Mouse (Mus musculus): ENCODE measurements at regions not wholly inside any gene's neighbourhood (a gene's known extent, or its start where the extent isn't known, plus 50 kb on each side); places are given as distances from the start of the nearest gene placed in this dataset.
"Not testable (repeated sequence)": the region's sequence is repeated elsewhere in the genome, so short reads cannot be mapped to it uniquely, and the experiment has no call there.

GRCm38 (mm10) chr6:99909921-99910320 lies 183.7 kb upstream of the Prok2 start:
- DNase-seq: no peak
- no peak for ATAC-seq (ENCODE audit: insufficient read depth)
- no peak overlapping the region for H3K4me3 ChIP-seq (ENCODE audit: low read depth, low read length)
- no peaks in the 10 kb centered on the region for H3K27me3 ChIP-seq (ENCODE audit: insufficient read depth, low read length)
- no peaks in the 10 kb centered on the region for H3K9me3 ChIP-seq (ENCODE audit: low read depth, low read length)
- H3K4me1 ChIP-seq (ENCODE audit: insufficient read depth): 0 out of 2 replicates have a peak, but pooled peaks cover 3% of the 10 kb centered on the region
- TF ChIP-seq CTCF (IDR thresholded peaks at IDR 0.05; ENCODE audit: low read depth): no peak
- 72% methylated on average over 7 of the region's 7 CpGs for WGBS
- no peaks in the 10 kb centered on the region for H3K36me3 ChIP-seq (ENCODE audit: insufficient read depth)
- H3K9ac ChIP-seq: no peak overlapping the region
- H3K27ac ChIP-seq (ENCODE audit: low read depth): no peak overlapping the region
- H3K4me2 ChIP-seq: no peak overlapping the region

DNA sequence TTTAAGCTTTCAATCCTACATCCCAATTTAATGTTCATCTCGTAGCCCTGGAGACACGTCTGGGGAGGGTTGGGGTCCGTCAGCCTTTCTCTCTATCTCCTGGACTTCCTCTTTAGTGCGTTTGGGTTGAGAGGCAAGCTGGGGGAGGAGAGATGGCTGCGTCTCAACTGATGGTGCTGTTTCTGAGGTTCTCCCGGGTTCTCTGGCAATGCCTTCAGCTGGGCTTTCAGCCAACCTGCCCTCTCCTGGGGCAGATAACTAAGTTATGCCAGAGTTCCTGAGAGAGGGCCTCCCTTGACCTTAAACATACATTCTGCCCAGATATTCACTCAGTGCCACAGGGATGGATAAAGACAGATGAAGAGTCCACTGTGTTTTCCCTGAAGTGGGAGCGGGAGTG lies 183.3 kb upstream of the Prok2 start:
- Histone ChIP-seq H3K27ac (ENCODE audit: low read depth) (no peak overlapping the region), H3K4me1 (ENCODE audit: insufficient read depth) (0 out of 2 replicates have a peak, but pooled peaks cover 7% of the 10 kb centered on the region), H3K27me3 (ENCODE audit: insufficient read depth, low read length) (no peaks in the 10 kb centered on the region), H3K36me3 (ENCODE audit: insufficient read depth) (no peaks in the 10 kb centered on the region), H3K4me2 (no peak overlapping the region), H3K4me3 (ENCODE audit: low read depth, low read length) (no peak overlapping the region), H3K9me3 (ENCODE audit: low read depth, low read length) (no peaks in the 10 kb centered on the region), H3K9ac (no peak overlapping the region)
- WGBS: 41% methylated on average over 7 of the region's 7 CpGs
- TF ChIP-seq CTCF (IDR thresholded peaks at IDR 0.05; ENCODE audit: low read depth): no peak
- DNase-seq: no peak
- ATAC-seq (ENCODE audit: insufficient read depth): no peak

DNA sequence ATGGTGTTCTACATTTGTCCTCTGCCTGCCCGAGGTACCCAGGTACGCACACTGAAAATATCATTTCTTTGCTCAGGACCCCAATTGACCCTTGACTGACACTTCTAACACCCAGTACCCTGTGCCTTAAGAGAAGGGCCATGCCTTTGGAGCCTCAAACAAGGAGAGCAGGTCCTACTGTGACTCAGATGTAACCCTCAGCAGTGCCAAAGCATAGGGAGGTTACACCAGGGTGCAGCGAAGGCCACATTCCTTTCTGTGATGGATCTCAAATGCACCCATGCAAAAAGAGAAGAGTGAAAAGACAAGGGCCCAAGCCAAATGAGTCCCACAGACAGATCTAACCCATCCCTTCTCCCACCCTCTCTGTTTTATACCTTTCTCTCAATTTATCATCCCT lies 181.9 kb upstream of the Prok2 start:
- Histone ChIP-seq H3K4me1 (ENCODE audit: insufficient read depth) (0 out of 2 replicates have a peak, but pooled peaks cover 8% of the 10 kb centered on the region), H3K4me3 (ENCODE audit: low read depth, low read length) (no peak overlapping the region), H3K9ac (no peak overlapping the region), H3K27me3 (ENCODE audit: insufficient read depth, low read length) (no peaks in the 10 kb centered on the region), H3K36me3 (ENCODE audit: insufficient read depth) (no peaks in the 10 kb centered on the region), H3K27ac (ENCODE audit: low read depth) (no peak overlapping the region), H3K9me3 (ENCODE audit: low read depth, low read length) (no peaks in the 10 kb centered on the region), H3K4me2 (no peak overlapping the region)
- ATAC-seq (ENCODE audit: insufficient read depth): no peak
- 76% methylated on average over 3 of the region's 3 CpGs for WGBS
- TF ChIP-seq CTCF (IDR thresholded peaks at IDR 0.05; ENCODE audit: low read depth): no peak
- DNase-seq: no peak

- peak; percentile 32; the same call in 1 of the 2 replicates for ATAC-seq (ENCODE audit: insufficient read depth)
Observed at GRCm38 (mm10) chr6:99905194-99905593, 179.0 kb upstream of the Prok2 start.

DNA sequence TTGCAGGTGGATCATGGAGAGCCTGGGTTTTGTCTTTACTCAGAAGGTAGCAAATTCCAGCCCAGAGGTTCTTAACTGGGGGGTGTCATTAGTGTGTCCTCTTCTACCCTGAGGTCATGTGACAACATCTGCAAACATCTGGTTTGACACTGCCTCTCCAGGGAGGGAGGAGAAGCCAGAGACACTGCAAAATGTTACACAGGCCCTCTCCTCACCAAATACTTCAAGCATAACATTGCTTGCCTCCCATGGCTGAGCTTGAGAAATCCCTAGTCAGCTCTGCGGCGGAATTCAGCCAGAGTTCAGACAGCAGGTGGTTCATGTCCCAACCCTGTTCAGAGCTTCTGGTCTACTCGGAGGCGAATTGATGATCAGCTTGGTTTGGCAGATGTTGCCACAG lies 178.4 kb upstream of the Prok2 start:
- Histone ChIP-seq H3K27me3 (ENCODE audit: insufficient read depth, low read length) (no peaks in the 10 kb centered on the region), H3K4me2 (no peak overlapping the region), H3K36me3 (ENCODE audit: insufficient read depth) (no peaks in the 10 kb centered on the region), H3K9ac (no peak overlapping the region), H3K9me3 (ENCODE audit: low read depth, low read length) (no peaks in the 10 kb centered on the region), H3K4me3 (ENCODE audit: low read depth, low read length) (no peak overlapping the region), H3K4me1 (ENCODE audit: insufficient read depth) (0 out of 2 replicates have a peak, but pooled peaks cover 12% of the 10 kb centered on the region), H3K27ac (ENCODE audit: low read depth) (no peak overlapping the region)
- ATAC-seq (ENCODE audit: insufficient read depth) (peak; percentile 79), DNase-seq (peak; percentile 74)
- WGBS: 26% methylated on average over 4 of the region's 4 CpGs
- TF ChIP-seq CTCF (IDR thresholded peaks at IDR 0.05; ENCODE audit: low read depth): no peak

More at GRCm38 (mm10) chr6:99905194-99905593, 179.0 kb upstream of the Prok2 start:
- Histone ChIP-seq H3K9me3 (ENCODE audit: low read depth, low read length) (no peaks in the 10 kb centered on the region), H3K27me3 (ENCODE audit: insufficient read depth, low read length) (no peaks in the 10 kb centered on the region), H3K9ac (no peak overlapping the region), H3K27ac (ENCODE audit: low read depth) (no peak overlapping the region), H3K36me3 (ENCODE audit: insufficient read depth) (no peaks in the 10 kb centered on the region), H3K4me1 (ENCODE audit: insufficient read depth) (0 out of 2 replicates have a peak, but pooled peaks cover 13% of the 10 kb centered on the region), H3K4me3 (ENCODE audit: low read depth, low read length) (no peak overlapping the region), H3K4me2 (no peak overlapping the region)
- DNase-seq: no peak
- WGBS: 46% methylated on average over 5 of the region's 5 CpGs
- TF ChIP-seq CTCF (IDR thresholded peaks at IDR 0.05; ENCODE audit: low read depth): no peak

- not testable (repeated sequence) for H3K4me1 ChIP-seq (ENCODE audit: insufficient read depth); H3K36me3 ChIP-seq (ENCODE audit: insufficient read depth); H3K9ac ChIP-seq; H3K9me3 ChIP-seq (ENCODE audit: low read depth, low read length); ATAC-seq (ENCODE audit: insufficient read depth); H3K27ac ChIP-seq (ENCODE audit: low read depth); H3K4me2 ChIP-seq; H3K27me3 ChIP-seq (ENCODE audit: insufficient read depth, low read length); H3K4me3 ChIP-seq (ENCODE audit: low read depth, low read length)
- TF ChIP-seq CTCF (IDR thresholded peaks at IDR 0.05; ENCODE audit: low read depth): peak; percentile 84
- peak; percentile 91 for DNase-seq
Observed at GRCm38 (mm10) chr6:99904044-99904443, 177.9 kb upstream of the Prok2 start.

GRCm38 (mm10) chr6:99901564-99901963 lies 175.4 kb upstream of the Prok2 start:
- Histone ChIP-seq H3K36me3 (ENCODE audit: insufficient read depth) (no peaks in the 10 kb centered on the region), H3K27me3 (ENCODE audit: insufficient read depth, low read length) (no peaks in the 10 kb centered on the region)
- no peak for ATAC-seq (ENCODE audit: insufficient read depth)

GRCm38 (mm10) chr6:99901146-99901545 lies 175.0 kb upstream of the Prok2 start:
- Histone ChIP-seq H3K27me3 (ENCODE audit: insufficient read depth, low read length) (no peaks in the 10 kb centered on the region), H3K9me3 (ENCODE audit: low read depth, low read length) (no peaks in the 10 kb centered on the region), H3K4me1 (ENCODE audit: insufficient read depth) (peaks cover 10% of the 10 kb centered on the region; the same call in 1 of the 2 replicates), H3K4me2 (no peak overlapping the region), H3K27ac (ENCODE audit: low read depth) (no peak overlapping the region), H3K9ac (no peak overlapping the region), H3K36me3 (ENCODE audit: insufficient read depth) (no peaks in the 10 kb centered on the region), H3K4me3 (ENCODE audit: low read depth, low read length) (no peak overlapping the region)
- ATAC-seq (ENCODE audit: insufficient read depth) (no peak), DNase-seq (no peak)
- TF ChIP-seq CTCF (IDR thresholded peaks at IDR 0.05; ENCODE audit: low read depth): no peak
- 84% methylated on average over 5 of the region's 5 CpGs for WGBS

More at GRCm38 (mm10) chr6:99901564-99901963, 175.4 kb upstream of the Prok2 start:
- Histone ChIP-seq H3K4me2 (no peak overlapping the region), H3K9me3 (ENCODE audit: low read depth, low read length) (no peaks in the 10 kb centered on the region), H3K9ac (no peak overlapping the region), H3K4me3 (ENCODE audit: low read depth, low read length) (no peak overlapping the region), H3K27ac (ENCODE audit: low read depth) (no peak overlapping the region), H3K4me1 (ENCODE audit: insufficient read depth) (peaks cover 10% of the 10 kb centered on the region; the same call in 1 of the 2 replicates)
- 80% methylated on average over 3 of the region's 3 CpGs for WGBS
- TF ChIP-seq CTCF (IDR thresholded peaks at IDR 0.05; ENCODE audit: low read depth): no peak
- no peak for DNase-seq
